Mouse (Mus musculus): Measurements from ENCODE around the gene Dusp7. TPM values are rescaled to one million over a fixed set of nuclear protein-coding genes. Genes with fewer than 3 reads are reported as not detected.

Dusp7 gene
- polyA plus RNA-seq, 1 experiment from 2014 or later, result 10.3 TPM

DNA sequence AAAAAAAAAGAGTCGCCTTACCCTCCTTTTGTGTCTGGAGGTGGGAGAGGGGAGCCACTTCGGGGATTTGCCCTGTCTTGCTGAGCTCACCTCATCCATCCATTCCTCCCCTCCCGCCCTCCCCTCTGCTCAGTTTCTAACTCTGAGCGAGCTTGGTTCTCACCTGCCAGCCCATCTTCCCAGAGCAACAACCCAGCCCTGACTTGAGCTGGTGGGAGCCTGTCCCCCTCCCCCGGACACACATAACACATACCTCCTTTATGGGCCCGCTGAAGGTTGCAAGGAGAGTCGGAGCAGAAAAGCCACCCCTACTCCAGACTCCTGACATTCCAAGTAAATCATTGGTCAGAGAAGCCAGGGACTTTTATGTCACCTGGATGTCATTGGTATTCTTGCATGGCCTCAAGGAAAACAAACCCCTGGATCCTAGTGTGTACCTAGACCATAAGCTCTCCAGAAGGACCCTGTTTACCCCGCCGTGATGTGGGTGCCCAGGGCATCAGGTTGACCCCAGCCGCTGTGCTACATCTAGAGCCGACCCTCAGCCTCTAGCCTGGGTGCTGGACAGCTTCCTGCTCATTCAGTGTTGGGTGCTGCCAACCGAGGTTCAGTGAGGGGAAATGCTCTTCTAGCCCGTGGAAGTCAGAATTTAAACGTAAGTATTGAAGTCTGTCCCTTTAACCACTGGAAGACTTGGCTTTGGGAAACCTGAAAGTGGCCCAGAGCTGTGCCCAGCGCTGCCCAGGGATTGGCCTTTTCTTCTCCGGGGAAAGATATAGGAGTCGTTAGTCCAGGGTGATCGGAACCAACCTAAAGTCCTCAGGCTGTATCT, 52.8 kb downstream of the Dusp7 start:
- H3K4me2 ChIP-seq (ENCODE audit: low read length), result 0 out of 2 replicates have a peak overlapping the region, but pooled peaks have one; percentile 6
- H3K27ac ChIP-seq (ENCODE audit: low read length), result no peak overlapping the region
- WGBS, result 6% methylated on average over 17 of the region's 18 CpGs
- no peaks in the 10 kb centered on the region for H3K36me3 ChIP-seq (ENCODE audit: control insufficient read depth, insufficient read depth)
- ATAC-seq, result peak; percentile 14; the same call in 1 of the 2 replicates
- H3K9me3 ChIP-seq (ENCODE audit: control insufficient read depth, low read length), result no peaks in the 10 kb centered on the region
- H3K4me3 ChIP-seq (replicated peaks; ENCODE audit: low read length), result no peak overlapping the region
- peaks cover 28% of the 10 kb centered on the region for H3K4me1 ChIP-seq (replicated peaks; ENCODE audit: control insufficient read depth, insufficient read depth, low read length)
- H3K9ac ChIP-seq (replicated peaks; ENCODE audit: low read depth, low read length), result no peak overlapping the region
- H3K27me3 ChIP-seq (replicated peaks; ENCODE audit: control insufficient read depth, insufficient read depth, low read length), result no peaks in the 10 kb centered on the region; the same call in 1 of the 2 replicates

DNA sequence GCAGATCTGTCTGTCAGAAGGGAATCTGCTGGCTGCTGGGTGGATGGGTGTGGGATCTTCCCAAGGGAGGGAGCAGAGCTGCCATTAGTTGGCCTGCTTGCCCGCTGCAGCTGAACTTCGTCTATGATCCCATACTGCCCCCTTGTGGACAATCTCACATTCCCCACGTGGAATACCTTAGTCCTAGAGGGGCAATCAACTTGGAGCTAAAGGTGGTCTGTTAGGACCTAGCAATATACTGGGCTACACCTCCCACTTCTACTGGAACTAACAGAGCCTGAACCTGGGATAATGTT, 53.4 kb downstream of the Dusp7 start:
- peak; percentile 83 for ATAC-seq
- no peaks in the 10 kb centered on the region; the same call in 1 of the 2 replicates for H3K27me3 ChIP-seq (replicated peaks; ENCODE audit: control insufficient read depth, insufficient read depth, low read length)
- WGBS, result 1% methylated on average over 3 of the region's 3 CpGs
- 0 out of 2 replicates have a peak overlapping the region, but pooled peaks have one; percentile 6 for H3K4me2 ChIP-seq (ENCODE audit: low read length)
- H3K9ac ChIP-seq (replicated peaks; ENCODE audit: low read depth, low read length), result no peak overlapping the region
- H3K9me3 ChIP-seq (ENCODE audit: control insufficient read depth, low read length), result no peaks in the 10 kb centered on the region
- H3K27ac ChIP-seq (ENCODE audit: low read length), result no peak overlapping the region
- H3K4me3 ChIP-seq (replicated peaks; ENCODE audit: low read length), result no peak overlapping the region
- no peaks in the 10 kb centered on the region for H3K36me3 ChIP-seq (ENCODE audit: control insufficient read depth, insufficient read depth)
- H3K4me1 ChIP-seq (replicated peaks; ENCODE audit: control insufficient read depth, insufficient read depth, low read length), result peaks cover 28% of the 10 kb centered on the region

Other genes with a start within 250 kb of the Dusp7 start
- gene Glyctk, start 210.5 kb upstream of the Dusp7 start, polyA plus RNA-seq (2015; fragmentation: Nextera tagmentation; extraction: Ambion mirVana), result 2.2 and 3.0 TPM in 2 replicates
- gene Wdr82, start 197.7 kb upstream of the Dusp7 start, polyA plus RNA-seq (2015; fragmentation: Nextera tagmentation; extraction: Ambion mirVana), result 37.3 and 41.6 TPM in 2 replicates
- 14.0 and 14.7 TPM in 2 replicates for gene Ppm1m, start 168.9 kb upstream of the Dusp7 start, polyA plus RNA-seq (2015; fragmentation: Nextera tagmentation; extraction: Ambion mirVana)
- gene Twf2, start 165.5 kb upstream of the Dusp7 start, polyA plus RNA-seq (2015; fragmentation: Nextera tagmentation; extraction: Ambion mirVana), result 56.6 and 58.7 TPM in 2 replicates
- not detected in 2 replicates for gene Tlr9, start 146.0 kb upstream of the Dusp7 start, polyA plus RNA-seq (2015; fragmentation: Nextera tagmentation; extraction: Ambion mirVana)
- gene Alas1, start 120.0 kb upstream of the Dusp7 start, polyA plus RNA-seq (2015; fragmentation: Nextera tagmentation; extraction: Ambion mirVana), result 101 and 109 TPM in 2 replicates
- 10.5 and 11.6 TPM in 2 replicates for gene Poc1a, start 87.6 kb upstream of the Dusp7 start, polyA plus RNA-seq (2015; fragmentation: Nextera tagmentation; extraction: Ambion mirVana)
- gene Rpl29, start 60.8 kb downstream of the Dusp7 start, polyA plus RNA-seq (2015; fragmentation: Nextera tagmentation; extraction: Ambion mirVana), result 564 and 591 TPM in 2 replicates
- gene Acy1, start 69.7 kb downstream of the Dusp7 start, polyA plus RNA-seq (2015; fragmentation: Nextera tagmentation; extraction: Ambion mirVana), result 31.5 and 31.7 TPM in 2 replicates
- gene Abhd14b, start 78.8 kb downstream of the Dusp7 start, polyA plus RNA-seq (2015; fragmentation: Nextera tagmentation; extraction: Ambion mirVana), result 6.2 and 7.7 TPM in 2 replicates
- 72.3 and 81.9 TPM in 2 replicates for gene Abhd14a, start 79.0 kb downstream of the Dusp7 start, polyA plus RNA-seq (2015; fragmentation: Nextera tagmentation; extraction: Ambion mirVana)
- 221 and 249 TPM in 2 replicates for gene Pcbp4, start 84.7 kb downstream of the Dusp7 start, polyA plus RNA-seq (2015; fragmentation: Nextera tagmentation; extraction: Ambion mirVana)
- 0.48 and 0.72 TPM in 2 replicates for gene Gpr62, start 97.3 kb downstream of the Dusp7 start, polyA plus RNA-seq (2015; fragmentation: Nextera tagmentation; extraction: Ambion mirVana)
- 53.6 and 62.5 TPM in 2 replicates for gene Rrp9, start 107.3 kb downstream of the Dusp7 start, polyA plus RNA-seq (2015; fragmentation: Nextera tagmentation; extraction: Ambion mirVana)
- 0.55 and 0.70 TPM in 2 replicates for gene Parp3, start 108.3 kb downstream of the Dusp7 start, polyA plus RNA-seq (2015; fragmentation: Nextera tagmentation; extraction: Ambion mirVana)
- gene Iqcf1, start 131.3 kb downstream of the Dusp7 start, polyA plus RNA-seq (2015; fragmentation: Nextera tagmentation; extraction: Ambion mirVana), result not detected in 2 replicates
- gene Iqcf5, start 145.9 kb downstream of the Dusp7 start, polyA plus RNA-seq (2015; fragmentation: Nextera tagmentation; extraction: Ambion mirVana), result not detected in 2 replicates
- gene Iqcf3, start 193.0 kb downstream of the Dusp7 start, polyA plus RNA-seq (2015; fragmentation: Nextera tagmentation; extraction: Ambion mirVana), result not detected in 2 replicates
- not detected in 2 replicates for gene Iqcf4, start 202.4 kb downstream of the Dusp7 start, polyA plus RNA-seq (2015; fragmentation: Nextera tagmentation; extraction: Ambion mirVana)

All from forebrain, embryonic 16.5 days (tissue).